Mouse (Mus musculus): ENCODE data around the gene Trpc4ap. TPM values are rescaled to one million over a fixed set of nuclear protein-coding genes. Genes with fewer than 3 reads are reported as not detected.

The Trpc4ap gene
- total RNA-seq, 2 experiments from 2014 or later: 159 to 164 TPM

GRCm38 (mm10) chr2:155632138-155632936 lies 59.8 kb downstream of the Trpc4ap start:
- no peak for DNase-seq (ENCODE audit: low spot score in 2 of 2)
- H3K27ac ChIP-seq: no peak overlapping the region
- H3K4me3 ChIP-seq: no peak overlapping the region
- TF ChIP-seq CTCF (conservative IDR thresholded peaks at IDR 0.05): no peak

GRCm38 (mm10) chr2:155630590-155631416 lies 61.4 kb downstream of the Trpc4ap start:
- DNase-seq (ENCODE audit: low spot score in 2 of 2): no peak
- peak; percentile 51 for TF ChIP-seq CTCF (conservative IDR thresholded peaks at IDR 0.05)
- no peak overlapping the region for H3K4me3 ChIP-seq
- H3K27ac ChIP-seq: peak overlapping the region; percentile 37; the same call in 1 of the 2 replicates

- TF ChIP-seq CTCF (conservative IDR thresholded peaks at IDR 0.05): no peak
- no peak for DNase-seq (ENCODE audit: low spot score in 2 of 2)
- H3K4me3 ChIP-seq: no peak overlapping the region
- no peak overlapping the region for H3K27ac ChIP-seq
Measured at GRCm38 (mm10) chr2:155630153-155630552, 62.0 kb downstream of the Trpc4ap start.

GRCm38 (mm10) chr2:155629231-155629661 lies 62.9 kb downstream of the Trpc4ap start:
- peak overlapping the region; percentile 57 for H3K4me3 ChIP-seq
- peak; percentile 58 to 67 for DNase-seq (ENCODE audit: low spot score in 2 of 2)
- TF ChIP-seq CTCF (conservative IDR thresholded peaks at IDR 0.05): no peak
- peak overlapping the region; percentile 84 for H3K27ac ChIP-seq

- Histone ChIP-seq H3K27ac (no peak overlapping the region; the same call in 1 of the 2 replicates), H3K4me3 (no peak overlapping the region)
- DNase-seq (ENCODE audit: low spot score in 2 of 2): no peak
- no peak for TF ChIP-seq CTCF (conservative IDR thresholded peaks at IDR 0.05)
Measured at GRCm38 (mm10) chr2:155628519-155628918, 63.7 kb downstream of the Trpc4ap start.

GRCm38 (mm10) chr2:155628112-155628511 lies 64.1 kb downstream of the Trpc4ap start:
- no peak for TF ChIP-seq CTCF (conservative IDR thresholded peaks at IDR 0.05)
- DNase-seq (ENCODE audit: low spot score in 2 of 2): no peak
- Histone ChIP-seq H3K4me3 (no peak overlapping the region), H3K27ac (no peak overlapping the region)

GRCm38 (mm10) chr2:155627030-155627738 lies 65.0 kb downstream of the Trpc4ap start:
- DNase-seq (ENCODE audit: low spot score in 2 of 2): peak; percentile 70 to 83
- no peak overlapping the region for H3K27ac ChIP-seq
- peak; percentile 99 for TF ChIP-seq CTCF (conservative IDR thresholded peaks at IDR 0.05)
- no peak overlapping the region for H3K4me3 ChIP-seq

- no peak for TF ChIP-seq CTCF (conservative IDR thresholded peaks at IDR 0.05)
- H3K4me3 ChIP-seq: no peak overlapping the region
- no peak for DNase-seq (ENCODE audit: low spot score in 2 of 2)
- H3K27ac ChIP-seq: no peak overlapping the region
Measured at GRCm38 (mm10) chr2:155626277-155626676, 65.9 kb downstream of the Trpc4ap start.

- Histone ChIP-seq H3K27ac (no peak overlapping the region), H3K4me3 (no peak overlapping the region)
- no peak for DNase-seq (ENCODE audit: low spot score in 2 of 2)
- peak; percentile 84 for TF ChIP-seq CTCF (conservative IDR thresholded peaks at IDR 0.05)
Measured at GRCm38 (mm10) chr2:155624730-155625129, 67.5 kb downstream of the Trpc4ap start.

- TF ChIP-seq CTCF (conservative IDR thresholded peaks at IDR 0.05): no peak
- Histone ChIP-seq H3K4me3 (no peak overlapping the region), H3K27ac (no peak overlapping the region)
- DNase-seq (ENCODE audit: low spot score in 2 of 2): no peak
Measured at GRCm38 (mm10) chr2:155623996-155624395, 68.2 kb downstream of the Trpc4ap start.

- no peak for TF ChIP-seq CTCF (conservative IDR thresholded peaks at IDR 0.05)
- no peak overlapping the region for H3K27ac ChIP-seq
- H3K4me3 ChIP-seq: no peak overlapping the region
- DNase-seq (ENCODE audit: low spot score in 2 of 2): no peak
Measured at GRCm38 (mm10) chr2:155622606-155623005, 69.6 kb downstream of the Trpc4ap start.

GRCm38 (mm10) chr2:155619817-155620216 lies 72.4 kb downstream of the Trpc4ap start:
- Histone ChIP-seq H3K27ac (no peak overlapping the region), H3K4me3 (no peak overlapping the region)
- peak; percentile 90 to 94 for DNase-seq (ENCODE audit: low spot score in 2 of 2)
- peak; percentile 96 for TF ChIP-seq CTCF (conservative IDR thresholded peaks at IDR 0.05)

GRCm38 (mm10) chr2:155616971-155617370 lies 75.2 kb downstream of the Trpc4ap start:
- TF ChIP-seq CTCF (conservative IDR thresholded peaks at IDR 0.05): no peak
- DNase-seq (ENCODE audit: low spot score in 2 of 2): no peak
- Histone ChIP-seq H3K27ac (no peak overlapping the region), H3K4me3 (no peak overlapping the region)
